Mouse (Mus musculus) ovary, postnatal 14 days (tissue): ENCODE measurements around the gene Golt1a.

ENCODE experiments used
- DNase-seq: peaks from one replicate; pipeline ENCODE4 v3.0.0; 2022; ENCODE audit warnings: low spot score

Golt1a gene

DNA sequence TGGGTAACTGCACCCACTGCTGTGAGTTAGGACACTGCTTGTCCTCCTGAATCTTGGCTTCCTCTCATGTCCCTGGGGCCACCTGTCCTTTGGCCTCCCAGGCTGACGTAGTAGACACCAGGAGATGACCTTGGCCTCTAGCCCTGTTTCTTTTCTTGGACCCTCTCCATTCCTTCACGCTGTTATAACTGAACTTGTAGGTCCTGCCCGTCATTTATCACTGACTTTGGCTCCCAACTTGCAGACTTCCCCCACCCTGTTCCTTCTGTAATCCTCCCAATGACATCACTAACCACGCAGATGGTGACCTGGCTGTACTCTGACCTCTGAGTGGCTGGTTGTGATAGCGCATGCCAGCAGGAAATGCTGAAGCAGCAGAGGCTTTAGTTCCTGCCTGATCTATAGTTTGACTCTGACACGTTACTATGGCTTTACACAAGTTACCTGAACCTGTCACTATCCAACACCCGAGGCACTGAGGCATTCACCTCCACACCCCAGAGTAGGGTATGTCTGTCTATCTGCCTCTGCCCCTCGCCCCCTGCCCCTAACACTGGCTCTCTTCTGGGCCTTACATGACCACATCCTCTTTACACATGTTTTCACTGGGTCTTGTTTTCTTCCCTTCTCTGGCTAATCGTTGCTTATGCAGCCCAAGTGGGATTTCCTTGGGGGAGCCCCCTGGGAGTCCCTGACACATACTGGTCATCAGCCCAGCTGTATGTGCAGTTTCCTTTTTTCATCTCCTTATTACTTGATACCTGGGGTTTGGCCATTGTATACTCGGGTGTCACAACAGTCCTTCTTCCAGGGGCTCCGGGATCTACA lies 38.3 kb downstream of the Golt1a start:
- DNase-seq = no peak

DNA sequence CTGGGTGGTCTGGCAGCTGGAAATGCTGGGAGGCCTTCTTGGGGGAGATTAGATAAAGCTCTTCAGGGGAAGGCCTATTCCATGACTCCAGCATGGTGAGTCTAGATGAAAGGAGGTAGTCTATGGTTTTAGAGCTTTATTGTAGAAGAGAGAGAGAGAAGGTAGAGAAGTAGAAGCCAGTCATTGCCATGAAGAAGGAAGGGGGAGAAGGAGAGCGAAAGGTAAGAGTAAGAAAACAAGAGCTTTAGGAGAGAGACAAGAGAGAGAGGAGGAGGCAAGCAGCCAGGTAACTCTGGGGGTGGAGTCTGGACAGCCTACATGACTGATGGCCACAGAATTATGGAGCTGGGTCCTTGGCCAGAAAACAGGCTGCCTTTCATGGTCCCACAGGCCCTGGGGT lies 40.6 kb downstream of the Golt1a start, which contains the start of gene Ren1:
Ren1 (plus strand) TSS at position 301 of the 400 bp plus-strand sequence.
- no peak for DNase-seq

DNA sequence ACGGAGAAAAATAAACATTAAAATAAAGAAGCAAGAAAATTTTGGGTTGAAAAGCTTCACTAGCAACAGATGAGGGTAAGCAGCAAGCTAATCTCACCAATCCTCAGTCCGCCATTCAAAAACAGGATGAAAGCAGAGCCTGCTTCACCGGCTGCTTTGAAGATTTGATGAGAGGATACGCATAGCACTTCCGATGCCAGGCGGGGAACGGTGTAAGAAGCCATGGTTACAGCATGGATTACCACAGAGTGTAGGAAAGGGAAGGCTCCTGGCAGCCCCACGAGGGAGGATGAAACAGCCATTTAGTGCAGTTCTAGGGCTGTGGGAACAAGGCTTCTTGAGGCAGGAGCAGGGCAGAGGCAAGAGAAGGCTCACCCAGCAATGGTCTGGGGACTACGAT lies 42.2 kb downstream of the Golt1a start:
- no peak for DNase-seq

DNA sequence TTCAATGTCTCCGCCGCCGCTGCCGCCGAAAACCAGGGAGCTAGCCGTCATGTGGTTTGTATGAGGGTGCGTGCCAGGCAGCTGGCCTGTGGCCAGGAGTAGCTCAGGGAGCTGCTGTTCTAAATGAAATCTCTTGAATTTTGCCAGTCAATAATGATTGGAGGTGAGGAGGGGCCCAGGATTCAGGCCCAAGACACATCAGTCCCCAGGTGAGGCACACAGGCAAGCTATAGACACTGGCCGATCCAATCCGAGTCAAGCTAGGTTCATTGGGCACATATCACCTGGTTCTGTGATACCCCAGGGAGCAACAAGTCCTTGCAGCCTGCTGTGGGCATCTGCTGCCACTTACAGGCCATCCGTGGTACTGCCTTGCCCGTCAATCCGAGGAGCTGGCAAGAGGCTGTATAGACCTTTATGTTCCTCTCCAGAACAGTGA lies 43.8 kb downstream of the Golt1a start:
- DNase-seq = peak; percentile 72

DNA sequence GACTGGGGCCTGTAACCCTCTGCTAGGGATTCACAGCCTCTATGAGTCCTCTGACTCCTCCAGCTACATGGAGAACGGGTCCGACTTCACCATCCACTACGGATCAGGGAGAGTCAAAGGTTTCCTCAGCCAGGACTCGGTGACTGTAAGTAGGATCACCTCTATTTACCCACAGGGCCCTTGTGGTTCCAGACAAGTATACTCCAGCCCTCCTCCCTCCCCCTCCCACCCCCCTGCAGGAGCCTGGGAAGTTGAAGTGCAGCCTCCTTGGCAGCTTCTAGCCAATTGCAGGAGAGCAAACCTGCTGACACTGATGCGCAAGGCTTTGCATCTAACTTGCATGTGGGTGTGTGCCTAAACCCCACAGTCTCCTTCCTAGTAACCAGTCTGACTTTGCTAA lies 45.9 kb downstream of the Golt1a start:
- DNase-seq = no peak

DNA sequence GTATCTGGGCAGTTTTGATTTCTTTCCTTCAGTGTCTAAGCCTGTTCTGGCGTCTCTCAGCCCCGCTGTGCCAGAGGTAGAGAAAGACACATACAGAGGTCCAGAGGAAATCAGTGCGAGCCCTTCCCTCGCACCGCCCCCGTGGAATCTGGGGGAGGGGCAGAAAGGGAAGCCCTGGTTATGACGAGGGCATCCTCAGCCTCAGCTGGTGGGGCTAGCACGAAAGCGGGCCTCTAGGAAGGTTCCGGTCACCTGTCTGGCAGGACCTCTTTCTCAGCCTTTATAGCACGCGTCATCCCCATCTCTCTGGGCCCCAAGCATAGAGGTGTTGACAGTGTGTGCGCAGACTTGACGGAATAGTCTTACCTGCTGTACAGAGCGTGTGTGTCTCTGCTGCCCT lies 46.3 kb downstream of the Golt1a start:
- DNase-seq = no peak

DNA sequence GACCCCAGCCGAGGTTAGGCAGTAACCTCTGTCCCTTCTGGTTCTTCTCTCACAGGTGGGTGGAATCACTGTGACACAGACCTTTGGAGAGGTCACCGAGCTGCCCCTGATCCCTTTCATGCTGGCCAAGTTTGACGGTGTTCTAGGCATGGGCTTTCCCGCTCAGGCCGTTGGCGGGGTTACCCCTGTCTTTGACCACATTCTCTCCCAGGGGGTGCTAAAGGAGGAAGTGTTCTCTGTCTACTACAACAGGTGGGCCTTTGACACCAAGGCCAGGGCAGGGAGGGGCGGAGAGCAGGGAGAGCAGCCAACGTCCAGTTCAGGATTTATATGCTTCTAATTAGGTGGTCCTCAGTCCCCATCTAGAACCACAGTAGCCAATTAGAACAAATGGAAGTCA lies 46.7 kb downstream of the Golt1a start:
- no peak for DNase-seq

DNA sequence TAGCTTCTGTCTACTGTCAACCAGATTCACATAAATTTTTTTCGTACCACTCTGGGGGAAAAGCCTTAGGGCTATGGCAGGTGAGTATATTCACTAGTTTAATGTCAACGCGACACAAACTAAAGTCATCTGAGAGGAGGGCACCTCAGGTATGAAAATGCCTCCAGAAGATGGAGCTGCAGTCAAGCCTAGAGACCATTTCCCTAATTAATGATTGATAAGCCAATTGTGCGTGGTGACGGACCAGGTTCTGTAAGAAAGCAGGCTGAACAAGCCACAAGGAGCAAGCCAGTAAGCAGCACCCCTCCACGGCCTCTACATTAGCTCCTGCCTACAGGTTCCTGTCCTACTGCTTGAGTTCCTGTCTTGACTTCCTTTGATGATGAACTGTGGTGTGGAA lies 51.4 kb downstream of the Golt1a start:
- DNase-seq = no peak

DNA sequence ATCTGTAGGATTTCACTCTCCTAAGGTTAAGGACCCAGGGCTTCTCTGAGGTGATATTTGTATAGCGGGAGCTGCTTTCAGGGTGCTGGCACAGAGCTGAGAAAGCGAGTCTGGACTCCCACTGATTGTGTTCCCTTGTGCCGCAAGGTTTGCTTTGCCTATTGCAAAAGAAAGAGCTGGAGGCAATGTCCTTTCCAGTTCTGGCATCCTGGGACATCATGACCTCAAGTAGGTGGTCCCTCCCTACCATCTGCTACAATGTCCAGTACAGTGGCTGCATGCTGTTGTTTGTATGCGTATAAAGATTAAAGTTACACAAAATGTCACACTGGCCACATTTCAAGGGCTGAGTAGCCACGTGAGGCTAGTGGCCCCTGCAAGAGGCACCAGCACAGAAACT lies 52.5 kb downstream of the Golt1a start:
- DNase-seq = no peak

DNA sequence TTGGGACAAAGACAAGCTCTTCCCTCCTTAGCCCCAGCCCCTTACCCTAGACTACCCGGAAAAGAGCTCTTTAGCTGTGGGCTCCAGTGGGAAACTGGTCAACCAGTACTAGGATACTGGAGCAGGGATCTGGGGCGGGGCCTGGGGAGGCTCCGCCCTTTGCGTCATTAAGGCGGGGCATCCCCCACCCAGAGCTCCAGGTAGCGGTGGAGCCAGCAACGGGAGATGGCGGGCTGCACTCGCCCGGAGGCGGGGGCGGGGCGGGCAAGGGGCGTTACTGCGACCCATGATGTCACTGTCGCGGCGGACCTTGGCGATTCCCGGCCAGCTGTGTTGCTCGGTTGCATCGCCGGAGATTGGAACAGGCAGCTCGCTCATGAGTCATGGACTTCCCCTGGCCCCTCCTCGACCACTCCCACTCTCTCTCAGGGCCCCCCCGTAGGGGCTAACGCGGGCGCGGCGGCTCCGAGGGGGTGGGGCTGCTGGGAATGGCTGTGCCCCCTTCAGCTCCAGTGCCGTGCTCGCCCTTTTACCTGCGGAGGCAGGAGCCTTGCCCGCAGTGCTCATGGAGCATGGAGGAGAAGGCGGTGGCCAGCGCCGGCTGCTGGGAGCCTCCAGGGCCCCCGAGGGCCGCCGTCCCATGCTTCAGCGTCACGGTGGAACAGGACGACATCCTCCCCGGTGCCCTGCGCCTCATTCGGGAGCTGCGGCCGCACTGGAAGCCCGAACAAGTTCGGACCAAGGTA lies 53.8 kb downstream of the Golt1a start, which contains the start of gene Etnk2:
Etnk2 (plus strand) TSS at position 297 of the 746 bp plus-strand sequence.
- peak; percentile 69 for DNase-seq

DNA sequence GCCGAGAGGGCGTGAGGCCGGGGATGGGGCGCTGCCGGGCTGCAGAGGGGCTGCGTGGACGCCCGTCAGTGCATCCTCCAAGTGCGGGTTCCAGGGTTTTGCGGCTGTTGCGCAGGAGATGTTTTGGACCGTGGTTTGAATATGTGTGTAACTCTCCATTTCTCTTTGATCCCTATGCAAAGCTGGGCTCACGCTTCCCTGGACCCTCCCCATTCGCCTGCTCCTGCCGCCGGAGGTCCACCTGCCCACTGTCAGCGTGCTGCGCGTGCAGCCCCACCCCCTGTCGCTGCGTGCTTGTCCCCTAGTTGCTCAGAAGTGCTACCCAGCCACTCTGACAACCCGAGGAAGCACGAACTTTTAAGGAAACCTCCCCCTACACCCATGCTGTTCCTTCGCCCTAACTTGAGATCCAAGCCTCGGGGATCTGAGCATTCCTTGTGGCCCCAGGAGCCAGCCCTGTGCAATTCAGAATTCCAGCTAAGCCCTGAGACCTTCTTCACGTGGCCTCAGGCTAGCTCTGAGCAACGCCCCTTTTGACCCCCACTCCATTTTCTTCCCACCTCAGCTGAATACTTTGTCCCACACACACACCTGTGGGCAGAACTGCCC lies 54.5 kb downstream of the Golt1a start:
- DNase-seq = no peak

DNA sequence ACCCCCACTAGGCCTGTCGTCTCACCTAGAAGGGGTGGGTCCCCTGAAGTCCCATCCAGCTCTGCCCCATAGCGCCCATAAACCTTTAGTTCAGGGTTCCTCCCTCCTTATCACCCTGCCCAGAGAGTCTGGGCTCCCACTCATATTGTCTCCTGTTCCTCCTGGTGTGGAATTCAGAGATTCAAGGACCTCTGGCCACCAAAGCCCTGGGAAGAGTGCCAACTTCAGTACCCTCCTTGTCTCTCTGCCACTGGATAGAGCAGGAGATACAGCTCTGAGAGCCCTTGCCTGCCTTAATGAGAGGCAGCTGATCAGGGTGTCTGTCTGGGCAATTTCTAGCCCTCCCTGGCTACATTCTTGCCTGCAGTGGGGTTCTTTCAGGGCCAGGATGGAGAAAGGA lies 55.3 kb downstream of the Golt1a start:
- DNase-seq = no peak

DNA sequence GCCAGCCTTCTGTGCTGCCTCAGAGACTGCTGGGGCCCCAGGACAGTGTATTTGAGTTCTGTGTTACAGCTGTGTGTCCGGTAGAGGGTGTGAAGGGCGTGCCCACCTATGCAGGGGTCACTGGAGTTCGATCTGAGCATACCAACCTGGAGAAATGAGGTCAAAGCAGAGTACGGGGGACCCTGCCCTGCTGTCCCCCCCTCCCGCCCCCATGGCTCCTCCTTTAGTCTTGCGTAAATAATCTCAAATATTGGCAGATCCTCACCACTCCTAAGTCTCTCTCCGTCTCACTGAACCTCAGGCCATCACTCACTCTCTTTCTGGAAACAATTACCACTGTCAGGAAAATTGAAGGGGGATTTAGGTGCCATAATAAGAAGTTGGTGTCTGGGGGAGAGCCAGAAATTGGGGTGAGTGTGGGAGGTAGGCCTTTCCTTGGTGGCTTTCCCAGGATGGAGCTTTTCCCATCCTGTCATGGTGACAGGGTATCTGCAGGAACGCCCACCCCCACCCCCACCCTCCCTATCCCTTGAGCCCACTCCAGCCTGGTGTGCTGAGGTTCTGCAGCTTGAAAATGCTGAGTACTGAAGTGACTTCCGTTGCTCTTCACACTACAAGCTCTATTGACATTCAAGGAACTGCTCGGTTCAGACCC lies 57.5 kb downstream of the Golt1a start:
- no peak for DNase-seq

DNA sequence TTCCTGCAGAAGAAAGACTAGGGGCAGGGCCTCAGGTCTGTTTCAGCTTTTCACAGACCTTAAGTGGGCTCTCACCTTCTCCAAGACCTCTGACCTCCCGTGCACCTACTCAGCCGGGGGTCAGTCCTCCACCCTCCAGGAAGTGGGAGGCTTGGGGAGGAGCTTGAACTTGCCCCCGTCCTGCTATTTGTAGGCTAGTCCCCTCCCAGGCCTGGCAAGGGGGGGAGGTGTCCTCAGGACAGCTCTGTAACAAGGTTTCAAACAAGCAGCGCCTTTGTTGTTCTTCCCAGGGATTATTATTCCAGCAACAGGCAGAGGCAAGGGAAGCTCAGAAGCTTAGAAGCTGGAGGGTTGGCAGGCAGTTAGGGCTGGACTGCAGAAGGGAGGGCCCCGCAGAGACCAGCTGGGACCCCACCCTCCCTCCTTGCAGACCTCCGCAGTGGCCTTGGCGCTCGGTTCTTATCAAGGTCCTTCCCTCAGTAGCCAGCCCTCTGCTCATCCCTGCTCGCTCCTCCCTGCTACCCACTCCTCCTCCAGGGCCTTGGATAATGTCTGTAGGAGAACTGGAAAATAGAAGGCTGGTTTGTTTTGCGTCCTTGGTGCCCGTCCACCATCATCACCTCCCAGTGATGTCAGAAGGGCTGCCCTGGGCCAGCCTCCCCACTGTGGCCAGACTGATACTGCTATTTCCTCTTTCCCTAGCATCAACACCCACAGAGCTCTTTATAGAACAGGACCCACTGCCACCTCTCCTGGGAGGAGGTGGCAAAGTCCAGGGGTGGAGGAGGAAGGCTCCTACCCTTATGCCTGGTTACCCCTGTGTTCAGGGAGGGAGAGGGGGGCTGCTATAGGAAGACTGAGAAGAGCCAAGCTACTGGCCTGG lies 58.2 kb downstream of the Golt1a start:
- no peak for DNase-seq

DNA sequence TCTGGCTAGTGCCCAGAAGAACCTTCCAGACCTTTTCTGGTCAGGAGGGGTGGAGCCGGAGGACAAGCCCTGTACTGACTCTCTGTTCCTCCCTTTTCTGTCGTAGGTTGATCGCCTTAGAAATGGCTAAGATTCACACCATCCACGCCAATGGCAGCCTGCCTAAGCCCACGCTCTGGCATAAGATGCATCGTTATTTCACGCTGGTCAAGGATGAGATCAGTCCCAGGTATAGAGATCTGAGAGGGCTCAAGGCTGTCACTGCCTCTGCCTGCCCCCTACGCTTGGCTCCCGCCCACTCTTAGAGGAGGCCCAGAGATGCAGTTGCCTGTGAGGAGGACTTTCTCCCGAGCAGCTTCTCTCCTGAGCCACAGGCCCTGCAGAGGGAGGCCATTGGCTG lies 59.0 kb downstream of the Golt1a start:
- DNase-seq = no peak

DNA sequence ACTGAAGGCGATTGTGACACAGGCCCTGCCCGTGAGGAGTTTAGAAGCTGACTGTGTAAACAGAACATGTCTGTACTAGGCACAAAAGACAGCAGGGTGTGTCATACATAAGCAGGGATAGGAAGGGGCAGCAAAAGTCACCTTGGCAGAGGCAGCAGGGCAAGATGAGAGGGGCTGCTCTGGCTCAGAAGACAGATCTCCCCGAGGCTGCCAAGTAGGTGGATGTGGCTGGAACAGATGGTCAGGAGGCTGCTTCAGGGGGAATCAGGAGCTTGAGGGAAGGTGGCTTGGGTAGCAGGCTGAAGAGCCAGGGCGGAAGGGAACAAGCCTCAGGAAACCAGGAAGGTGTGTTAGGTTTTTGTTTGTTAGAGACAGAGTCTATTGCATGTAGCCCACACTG lies 60.8 kb downstream of the Golt1a start:
- DNase-seq = no peak

DNA sequence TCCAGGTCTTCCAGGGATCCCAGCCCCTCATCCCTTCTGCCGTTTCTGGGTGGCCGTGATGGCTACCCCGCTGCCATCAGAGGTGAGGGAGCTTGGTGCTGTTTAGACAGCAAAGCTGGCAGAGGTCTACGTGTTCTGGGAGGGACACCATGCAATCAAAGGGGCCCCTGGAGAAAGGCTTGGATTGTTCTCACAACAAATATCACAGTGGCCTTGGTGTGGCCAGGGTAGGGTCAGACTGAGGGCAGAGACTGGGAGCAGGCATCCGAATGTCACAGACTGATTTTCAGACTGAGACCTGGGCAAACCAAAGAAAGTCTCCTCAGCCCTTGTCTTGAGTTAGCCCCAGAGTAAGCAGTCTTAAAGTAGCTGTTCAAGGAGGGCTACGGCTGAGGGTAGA lies 61.8 kb downstream of the Golt1a start:
- DNase-seq = no peak

DNA sequence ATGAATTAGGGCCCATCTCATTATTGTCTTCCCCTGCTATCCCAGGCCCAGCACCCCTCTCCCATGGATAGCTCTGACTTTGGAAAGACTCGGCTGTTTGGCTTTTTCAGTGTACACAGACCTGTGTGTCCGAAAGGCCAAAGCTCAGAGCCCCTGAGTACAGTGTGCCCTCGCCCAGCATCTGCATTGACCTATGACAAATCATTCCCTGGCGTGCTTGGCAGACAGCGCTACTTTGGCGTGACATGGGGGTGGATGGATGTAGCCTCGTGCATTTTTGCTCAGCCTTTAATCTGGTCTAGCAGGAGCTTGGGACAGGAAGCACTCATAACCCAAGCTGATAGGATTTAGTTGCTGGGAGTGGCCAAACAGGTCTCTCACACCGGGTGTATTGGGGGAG lies 62.5 kb downstream of the Golt1a start:
- DNase-seq = no peak
